Mouse (Mus musculus): ENCODE measurements around the gene Zbtb7a.

The Zbtb7a gene

GRCm38 (mm10) chr10:81134966-81135681 is at the start of gene Zbtb7a:
Gene Zbtb7a, plus strand, starts transcription at chr10:81135220.
- in situ Hi-C loops (cut with MboI; ENCODE audit: low sequenced_read_pairs): no loop called here

- in situ Hi-C loops (cut with MboI; ENCODE audit: low sequenced_read_pairs): no loop called here
Observed at GRCm38 (mm10) chr10:81087021-81087420, 48.0 kb upstream of the Zbtb7a start.

- in situ Hi-C loops (cut with MboI; ENCODE audit: low sequenced_read_pairs): no loop called here
Observed at GRCm38 (mm10) chr10:81089216-81089615, 45.8 kb upstream of the Zbtb7a start.

GRCm38 (mm10) chr10:81090621-81091020 is 44.4 kb upstream of the Zbtb7a start:
- in situ Hi-C loops (cut with MboI; ENCODE audit: low sequenced_read_pairs): no loop called here

GRCm38 (mm10) chr10:81092465-81093250 is 42.4 kb upstream of the Zbtb7a start:
- in situ Hi-C loops (cut with MboI; ENCODE audit: low sequenced_read_pairs): no loop called here

GRCm38 (mm10) chr10:81094931-81095678 is 39.9 kb upstream of the Zbtb7a start:
- in situ Hi-C loops (cut with MboI; ENCODE audit: low sequenced_read_pairs): no loop called here

- in situ Hi-C loops (cut with MboI; ENCODE audit: low sequenced_read_pairs): no loop called here
Observed at GRCm38 (mm10) chr10:81105565-81106112, 29.4 kb upstream of the Zbtb7a start, which contains the start of gene Map2k2. Gene Map2k2, plus strand, starts transcription at chr10:81105915.

GRCm38 (mm10) chr10:81106113-81106721 is 28.8 kb upstream of the Zbtb7a start:
- in situ Hi-C loops (cut with MboI; ENCODE audit: low sequenced_read_pairs): no loop called here

- in situ Hi-C loops (cut with MboI; ENCODE audit: low sequenced_read_pairs): no loop called here
Observed at GRCm38 (mm10) chr10:81112946-81113345, 22.1 kb upstream of the Zbtb7a start.

- in situ Hi-C loops (cut with MboI; ENCODE audit: low sequenced_read_pairs): no loop called here
Observed at GRCm38 (mm10) chr10:81119625-81120024, 15.4 kb upstream of the Zbtb7a start.

- in situ Hi-C loops (cut with MboI; ENCODE audit: low sequenced_read_pairs): no loop called here
Observed at GRCm38 (mm10) chr10:81120650-81121049, 14.4 kb upstream of the Zbtb7a start.

- in situ Hi-C loops (cut with MboI; ENCODE audit: low sequenced_read_pairs): no loop called here
Observed at GRCm38 (mm10) chr10:81122889-81123288, 12.1 kb upstream of the Zbtb7a start.

GRCm38 (mm10) chr10:81123500-81123899 is 11.5 kb upstream of the Zbtb7a start:
- in situ Hi-C loops (cut with MboI; ENCODE audit: low sequenced_read_pairs): no loop called here

- in situ Hi-C loops (cut with MboI; ENCODE audit: low sequenced_read_pairs): no loop called here
Observed at GRCm38 (mm10) chr10:81134181-81134587, 836 bp upstream of the Zbtb7a start.

- in situ Hi-C loops (cut with MboI; ENCODE audit: low sequenced_read_pairs): no loop called here
Observed at GRCm38 (mm10) chr10:81135831-81136705, 1.0 kb downstream of the Zbtb7a start.

- in situ Hi-C loops (cut with MboI; ENCODE audit: low sequenced_read_pairs): no loop called here
Observed at GRCm38 (mm10) chr10:81136706-81137231, 1.7 kb downstream of the Zbtb7a start.

GRCm38 (mm10) chr10:81137252-81138130 is 2.5 kb downstream of the Zbtb7a start:
- in situ Hi-C loops (cut with MboI; ENCODE audit: low sequenced_read_pairs): no loop called here

GRCm38 (mm10) chr10:81138131-81138782 is 3.2 kb downstream of the Zbtb7a start:
- in situ Hi-C loops (cut with MboI; ENCODE audit: low sequenced_read_pairs): no loop called here
